Mouse (Mus musculus): ENCODE measurements around the gene Lax1. TPM values are rescaled to one million over a fixed set of nuclear protein-coding genes. Genes with fewer than 3 reads are reported as not detected.
"Not testable (repeated sequence)": the region's sequence is repeated elsewhere in the genome, so short reads cannot be mapped to it uniquely, and the experiment has no call there.

Lax1 gene
- polyA plus RNA-seq, 1 experiment from 2014 or later = 0.20 TPM

DNA sequence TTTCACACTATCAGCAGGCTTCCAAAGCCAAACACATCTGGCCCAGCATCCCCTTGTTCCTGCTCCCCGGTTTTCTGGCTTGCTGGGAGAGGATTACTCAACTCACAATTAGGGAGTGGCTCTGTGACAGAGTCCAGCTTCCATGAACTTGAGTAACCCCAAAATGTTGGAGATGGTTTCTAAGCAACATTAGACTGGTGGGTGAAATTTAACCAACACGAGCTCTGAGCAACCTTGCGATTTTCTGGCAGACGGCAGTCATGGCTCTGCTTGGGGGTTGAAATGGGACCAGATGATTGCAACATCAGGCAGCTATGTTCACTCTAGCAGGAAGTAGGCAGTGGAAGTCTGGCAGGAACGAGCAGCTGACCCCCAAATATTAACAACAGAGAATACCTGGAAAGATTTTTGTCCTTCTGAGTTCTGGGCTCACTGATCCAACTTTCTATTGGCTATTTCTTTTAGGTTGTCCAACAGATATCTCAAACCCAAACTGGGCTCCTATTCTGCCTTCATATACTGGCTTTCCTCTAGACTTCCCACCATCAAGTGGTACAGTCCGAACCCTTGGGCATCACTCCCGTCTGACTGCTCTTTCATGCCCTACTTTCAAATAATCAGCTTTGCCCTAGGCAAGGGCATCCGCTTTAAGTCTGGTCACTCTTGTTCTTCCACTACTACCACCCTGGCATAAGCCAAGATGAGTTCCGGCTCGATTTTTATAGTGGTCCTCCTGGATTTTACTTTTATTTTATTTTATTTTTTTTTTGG is 4.0 kb downstream of the Lax1 start:
- Histone ChIP-seq H3K36me3 (replicated peaks) (no peaks in the 10 kb centered on the region), H3K27me3 (no peaks in the 10 kb centered on the region), H3K27ac (no peak overlapping the region), H3K4me3 (replicated peaks) (no peak overlapping the region), H3K4me1 (no peaks in the 10 kb centered on the region), H3K9me3 (no peaks in the 10 kb centered on the region), H3K9ac (no peak overlapping the region), H3K4me2 (no peak overlapping the region)
- WGBS = 80% methylated on average over 10 of the region's 10 CpGs
- no peak for ATAC-seq (ENCODE audit: low FRiP score)

DNA sequence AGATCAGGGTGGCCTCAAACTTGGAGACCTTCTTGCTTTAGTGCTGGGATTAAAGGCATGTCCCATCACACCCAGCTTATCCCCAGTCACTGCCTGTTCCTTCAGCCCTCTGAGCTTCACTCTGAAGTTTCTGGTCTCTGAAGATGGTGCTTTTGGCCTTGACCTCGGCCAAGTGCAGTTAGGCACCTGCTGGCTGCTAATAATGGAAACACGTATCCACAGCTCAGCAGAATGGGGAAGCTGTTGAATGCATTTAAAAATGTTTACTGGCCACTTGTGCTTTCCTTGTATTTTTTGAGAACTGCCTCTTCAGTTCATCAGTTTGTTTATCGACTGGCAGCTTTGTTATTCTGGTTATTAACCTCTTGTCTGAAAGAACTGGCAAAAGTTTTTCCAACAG is 18.1 kb downstream of the Lax1 start:
- 71% methylated on average over 3 of the region's 3 CpGs for WGBS
- no peak overlapping the region for H3K4me3 ChIP-seq (replicated peaks)
- no peaks in the 10 kb centered on the region for H3K36me3 ChIP-seq (replicated peaks)
- no peak for ATAC-seq (ENCODE audit: low FRiP score)
- no peak overlapping the region for H3K27ac ChIP-seq
- peaks cover 3% of the 10 kb centered on the region; the same call in 1 of the 2 replicates for H3K4me1 ChIP-seq
- H3K9ac ChIP-seq = no peak overlapping the region
- H3K9me3 ChIP-seq = no peaks in the 10 kb centered on the region
- no peak overlapping the region for H3K4me2 ChIP-seq
- H3K27me3 ChIP-seq = no peaks in the 10 kb centered on the region

DNA sequence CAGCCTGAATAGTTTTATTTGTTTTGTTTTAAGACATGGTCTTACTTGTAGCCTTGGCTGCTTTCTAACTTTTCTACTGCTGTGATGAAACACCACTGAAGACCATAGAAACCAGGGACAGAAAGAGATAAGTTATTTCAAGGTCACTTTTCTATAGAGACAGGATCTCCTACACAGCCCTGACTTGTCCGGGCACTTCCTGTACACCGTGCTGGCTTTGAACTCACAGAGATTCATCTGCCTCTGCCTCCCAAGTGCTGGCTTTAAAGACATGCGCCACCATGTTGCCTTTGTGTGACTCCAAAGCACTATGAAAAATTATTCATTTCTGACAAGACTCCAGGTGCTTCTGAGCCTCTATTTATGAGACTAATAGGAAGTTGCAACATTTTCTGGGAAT is 18.6 kb downstream of the Lax1 start:
- Histone ChIP-seq H3K27ac (no peak overlapping the region), H3K4me2 (no peak overlapping the region), H3K27me3 (no peaks in the 10 kb centered on the region), H3K9ac (no peak overlapping the region), H3K4me3 (replicated peaks) (no peak overlapping the region), H3K9me3 (no peaks in the 10 kb centered on the region), H3K4me1 (peaks cover 3% of the 10 kb centered on the region; the same call in 1 of the 2 replicates), H3K36me3 (replicated peaks) (no peaks in the 10 kb centered on the region)
- 96% methylated on average over 3 of the region's 3 CpGs for WGBS
- no peak for ATAC-seq (ENCODE audit: low FRiP score)

DNA sequence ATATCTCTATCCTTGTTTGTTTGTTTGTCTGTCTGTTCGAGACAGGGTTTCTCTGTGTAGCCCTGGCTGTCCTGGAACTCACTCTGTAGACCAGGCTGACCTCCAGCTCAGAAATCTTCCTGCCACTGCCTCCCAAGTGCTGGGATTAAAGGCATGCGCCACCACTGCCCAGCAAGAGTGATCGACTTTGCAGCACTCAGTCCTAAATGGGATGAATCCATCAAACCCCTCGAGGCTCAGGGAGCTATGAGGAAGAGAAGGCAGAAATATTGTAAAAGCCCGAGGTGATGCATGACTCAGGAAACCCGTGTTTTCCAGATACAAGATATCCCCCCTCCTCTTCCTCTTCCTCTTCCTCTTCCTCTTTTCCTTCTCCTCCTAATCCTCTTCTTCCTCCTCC is 19.1 kb downstream of the Lax1 start:
- peaks cover 3% of the 10 kb centered on the region; the same call in 1 of the 2 replicates for H3K4me1 ChIP-seq
- no peak overlapping the region for H3K27ac ChIP-seq
- no peak overlapping the region for H3K9ac ChIP-seq
- no peaks in the 10 kb centered on the region for H3K9me3 ChIP-seq
- ATAC-seq (ENCODE audit: low FRiP score) = no peak
- H3K36me3 ChIP-seq (replicated peaks) = no peaks in the 10 kb centered on the region
- H3K4me3 ChIP-seq (replicated peaks) = no peak overlapping the region
- no peak overlapping the region for H3K4me2 ChIP-seq
- no peaks in the 10 kb centered on the region for H3K27me3 ChIP-seq
- WGBS = 83% methylated on average over 6 of the region's 6 CpGs

DNA sequence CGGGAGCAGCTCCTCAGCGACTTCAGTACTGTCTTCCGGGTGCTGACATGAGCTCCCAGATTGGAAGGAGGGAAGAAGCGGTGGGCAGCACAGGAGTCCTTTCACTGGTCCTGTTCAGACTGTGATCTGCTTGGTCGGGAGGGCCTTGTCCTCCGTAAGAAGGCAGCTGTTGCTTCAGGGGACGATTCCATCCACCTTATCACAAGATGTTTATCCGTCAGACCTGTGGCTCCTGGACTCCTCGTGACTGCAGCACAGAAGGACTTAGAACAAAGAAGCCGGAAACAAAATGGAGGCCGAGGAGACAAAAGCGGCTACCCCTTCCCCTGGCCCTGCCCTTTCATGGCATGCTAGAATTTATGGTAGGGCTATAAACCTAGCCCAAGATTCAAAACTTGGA is 19.7 kb downstream of the Lax1 start:
- Histone ChIP-seq H3K4me3 (replicated peaks) (no peak overlapping the region), H3K9me3 (no peaks in the 10 kb centered on the region), H3K4me1 (peaks cover 3% of the 10 kb centered on the region; the same call in 1 of the 2 replicates), H3K27ac (no peak overlapping the region), H3K36me3 (replicated peaks) (no peaks in the 10 kb centered on the region), H3K9ac (no peak overlapping the region), H3K4me2 (no peak overlapping the region), H3K27me3 (no peaks in the 10 kb centered on the region)
- no peak for ATAC-seq (ENCODE audit: low FRiP score)
- WGBS = 87% methylated on average over 12 of the region's 12 CpGs

DNA sequence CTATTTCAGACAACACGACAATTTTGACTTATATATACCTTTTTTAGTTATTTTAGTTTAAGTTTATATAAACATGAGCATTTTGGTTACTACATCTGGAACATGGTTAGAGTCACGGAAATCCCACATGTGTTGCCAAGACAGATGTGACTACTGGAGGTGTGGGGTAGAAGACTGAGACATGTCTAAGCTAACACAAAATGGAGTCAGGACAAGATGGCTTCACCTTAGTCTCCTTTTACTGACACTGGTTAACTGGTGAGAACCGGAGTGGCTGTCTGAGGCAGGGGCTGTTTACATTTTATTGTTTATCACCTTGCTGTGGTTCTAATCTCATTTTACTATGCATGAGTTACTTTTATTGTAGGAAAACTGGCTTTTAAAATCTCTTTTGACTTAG is 21.3 kb downstream of the Lax1 start:
- H3K4me3 ChIP-seq (replicated peaks) = no peak overlapping the region
- H3K4me1 ChIP-seq = peaks cover 3% of the 10 kb centered on the region; the same call in 1 of the 2 replicates
- no peak overlapping the region for H3K27ac ChIP-seq
- no peak overlapping the region for H3K9ac ChIP-seq
- ATAC-seq (ENCODE audit: low FRiP score) = no peak
- 92% methylated on average over 3 of the region's 3 CpGs for WGBS
- H3K36me3 ChIP-seq (replicated peaks) = no peaks in the 10 kb centered on the region
- no peak overlapping the region for H3K4me2 ChIP-seq
- H3K9me3 ChIP-seq = no peaks in the 10 kb centered on the region
- no peaks in the 10 kb centered on the region for H3K27me3 ChIP-seq

DNA sequence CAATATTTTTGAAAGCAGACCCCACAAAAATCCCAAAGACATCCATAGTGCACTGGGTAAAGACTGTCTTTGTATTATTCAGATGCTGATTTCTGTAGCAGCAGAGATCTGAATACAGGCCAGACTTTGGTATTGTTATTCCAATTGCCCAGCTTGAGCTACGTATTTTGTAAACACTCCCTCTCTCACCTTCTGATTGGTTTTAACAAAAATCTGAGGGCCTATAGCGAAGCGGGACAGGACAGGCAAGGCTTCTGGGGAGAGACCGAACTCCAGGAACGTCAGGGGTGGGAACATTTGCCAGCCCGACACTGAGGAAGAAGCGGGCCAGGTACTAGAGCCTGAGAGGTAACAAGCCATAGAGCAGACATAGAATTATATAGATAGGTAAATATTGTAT is 22.2 kb downstream of the Lax1 start:
- H3K9ac ChIP-seq = no peak overlapping the region
- no peak for ATAC-seq (ENCODE audit: low FRiP score)
- H3K27ac ChIP-seq = no peak overlapping the region
- no peaks in the 10 kb centered on the region for H3K36me3 ChIP-seq (replicated peaks)
- no peak overlapping the region for H3K4me2 ChIP-seq
- 22% methylated on average over 7 of the region's 7 CpGs for WGBS
- H3K4me3 ChIP-seq (replicated peaks) = no peak overlapping the region
- no peaks in the 10 kb centered on the region for H3K9me3 ChIP-seq
- peaks cover 3% of the 10 kb centered on the region; the same call in 1 of the 2 replicates for H3K4me1 ChIP-seq
- H3K27me3 ChIP-seq = no peaks in the 10 kb centered on the region

- H3K9me3 ChIP-seq; H3K27ac ChIP-seq; H3K4me1 ChIP-seq; H3K36me3 ChIP-seq (replicated peaks); H3K9ac ChIP-seq; H3K4me3 ChIP-seq (replicated peaks); ATAC-seq (ENCODE audit: low FRiP score); H3K27me3 ChIP-seq; H3K4me2 ChIP-seq: not testable (repeated sequence)
- WGBS = 88% methylated on average over 7 of the region's 8 CpGs
These were observed 24.2 kb downstream of the Lax1 start for GRCm38 (mm10) chr1:133665713-133666112.

DNA sequence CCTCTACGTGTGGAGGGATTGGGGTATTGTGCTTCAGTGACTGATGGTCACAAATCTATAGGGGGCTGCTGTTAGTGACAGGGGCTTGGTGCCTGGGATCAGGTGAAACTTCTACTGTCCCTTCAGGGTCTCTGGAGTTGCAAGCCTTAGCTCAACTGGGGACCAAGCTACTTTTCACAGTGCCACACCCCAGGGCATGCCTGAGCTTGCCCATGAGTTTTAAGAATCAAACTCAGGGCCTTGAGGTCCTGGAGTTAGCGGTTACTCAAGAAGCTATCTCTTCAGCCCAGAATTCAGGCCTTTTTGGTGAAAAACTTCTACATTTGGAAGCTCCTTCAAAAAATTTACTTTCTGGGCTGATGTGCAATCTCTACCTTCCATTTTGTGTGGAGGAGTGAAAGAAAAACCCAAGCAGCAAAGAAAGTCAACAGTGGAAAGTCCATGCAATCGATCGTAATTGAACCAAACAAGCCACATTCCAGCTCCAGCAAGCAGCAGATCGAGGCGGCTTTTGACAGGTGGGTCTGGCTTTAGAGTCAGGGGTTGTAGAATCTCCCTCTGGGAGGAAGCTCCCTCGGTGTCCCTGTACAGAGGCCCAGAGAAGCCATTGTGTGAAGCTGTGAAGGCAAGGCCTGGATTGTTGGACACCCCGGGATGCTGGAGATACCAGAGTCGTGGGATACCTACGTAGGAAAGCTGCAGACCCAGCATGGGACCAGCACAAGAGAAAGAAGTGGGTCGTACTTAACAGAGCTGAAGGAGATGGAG is 25.5 kb downstream of the Lax1 start:
- Histone ChIP-seq H3K4me3 (replicated peaks) (no peak overlapping the region), H3K9ac (no peak overlapping the region), H3K9me3 (no peaks in the 10 kb centered on the region), H3K36me3 (replicated peaks) (0 out of 2 replicates have a peak, but pooled peaks cover 4% of the 10 kb centered on the region), H3K4me1 (peaks cover 14% of the 10 kb centered on the region), H3K27ac (no peak overlapping the region), H3K4me2 (no peak overlapping the region), H3K27me3 (no peaks in the 10 kb centered on the region)
- WGBS = 56% methylated on average over 11 of the region's 11 CpGs
- ATAC-seq (ENCODE audit: low FRiP score) = no peak

GRCm38 (mm10) chr1:133663427-133663826 is 26.5 kb downstream of the Lax1 start:
- no peak overlapping the region for H3K4me3 ChIP-seq (replicated peaks)
- no peaks in the 10 kb centered on the region for H3K27me3 ChIP-seq
- H3K9ac ChIP-seq = no peak overlapping the region
- H3K4me2 ChIP-seq = no peak overlapping the region
- no peak for ATAC-seq (ENCODE audit: low FRiP score)
- H3K9me3 ChIP-seq = no peaks in the 10 kb centered on the region
- H3K27ac ChIP-seq = no peak overlapping the region
- WGBS = 84% methylated on average over 4 of the region's 4 CpGs
- peaks cover 11% of the 10 kb centered on the region for H3K36me3 ChIP-seq (replicated peaks)
- peaks cover 23% of the 10 kb centered on the region for H3K4me1 ChIP-seq

DNA sequence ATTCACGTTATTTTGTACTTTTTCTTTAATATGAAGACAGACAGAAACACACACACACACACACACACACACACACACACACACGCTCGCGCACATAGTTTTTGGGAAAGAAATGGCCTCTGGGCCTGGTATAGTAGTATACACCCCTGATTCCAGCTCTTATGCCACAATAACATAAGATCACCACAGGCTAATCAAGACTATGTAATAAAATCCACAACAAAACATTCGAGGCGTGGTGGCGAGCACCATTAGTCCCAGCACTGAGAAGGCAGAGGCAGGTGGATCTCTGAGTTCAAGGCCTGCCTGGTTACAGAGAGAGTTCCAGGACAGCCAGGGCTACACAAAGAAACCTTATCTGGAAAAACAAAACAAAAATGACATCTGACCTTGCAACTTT is 27.0 kb downstream of the Lax1 start:
- ATAC-seq (ENCODE audit: low FRiP score) = no peak
- 95% methylated on average over 7 of the region's 7 CpGs for WGBS
- H3K27ac ChIP-seq = no peak overlapping the region
- no peaks in the 10 kb centered on the region for H3K27me3 ChIP-seq
- no peak overlapping the region for H3K4me3 ChIP-seq (replicated peaks)
- peaks cover 16% of the 10 kb centered on the region for H3K36me3 ChIP-seq (replicated peaks)
- no peaks in the 10 kb centered on the region for H3K9me3 ChIP-seq
- no peak overlapping the region for H3K4me2 ChIP-seq
- no peak overlapping the region for H3K9ac ChIP-seq
- peaks cover 26% of the 10 kb centered on the region for H3K4me1 ChIP-seq

- peak; percentile 99 for ATAC-seq (ENCODE audit: low FRiP score)
- 3% methylated on average over 26 of the region's 26 CpGs for WGBS
- Histone ChIP-seq H3K9ac (peak within 1 kb of the TSS; percentile 86), H3K4me2 (peak within 1 kb of the TSS; percentile 90), H3K27ac (peak within 1 kb of the TSS; percentile 91), H3K4me1 (peaks cover 35% of the 10 kb centered on the region), H3K9me3 (no peaks in the 10 kb centered on the region), H3K4me3 (replicated peaks) (peak within 1 kb of the TSS; percentile 88), H3K27me3 (no peaks in the 10 kb centered on the region), H3K36me3 (replicated peaks) (peaks cover 29% of the 10 kb centered on the region)
These were observed 28.5 kb downstream of the Lax1 start, which contains the start of gene Gm38394 for GRCm38 (mm10) chr1:133661203-133661933. TSS of gene Gm38394 (minus strand) at chr1:133661318.

All from forebrain, embryonic 12.5 days (tissue).